Mouse (Mus musculus): Measurements from ENCODE around the gene U2af1. TPM values are rescaled to one million over a fixed set of nuclear protein-coding genes. Genes with fewer than 3 reads are reported as not detected.
"Not testable (repeated sequence)": the region's sequence is repeated elsewhere in the genome, so short reads cannot be mapped to it uniquely, and the experiment has no call there.

Gene U2af1
- polyA plus RNA-seq, 1 experiment from 2014 or later, result 283 TPM

DNA sequence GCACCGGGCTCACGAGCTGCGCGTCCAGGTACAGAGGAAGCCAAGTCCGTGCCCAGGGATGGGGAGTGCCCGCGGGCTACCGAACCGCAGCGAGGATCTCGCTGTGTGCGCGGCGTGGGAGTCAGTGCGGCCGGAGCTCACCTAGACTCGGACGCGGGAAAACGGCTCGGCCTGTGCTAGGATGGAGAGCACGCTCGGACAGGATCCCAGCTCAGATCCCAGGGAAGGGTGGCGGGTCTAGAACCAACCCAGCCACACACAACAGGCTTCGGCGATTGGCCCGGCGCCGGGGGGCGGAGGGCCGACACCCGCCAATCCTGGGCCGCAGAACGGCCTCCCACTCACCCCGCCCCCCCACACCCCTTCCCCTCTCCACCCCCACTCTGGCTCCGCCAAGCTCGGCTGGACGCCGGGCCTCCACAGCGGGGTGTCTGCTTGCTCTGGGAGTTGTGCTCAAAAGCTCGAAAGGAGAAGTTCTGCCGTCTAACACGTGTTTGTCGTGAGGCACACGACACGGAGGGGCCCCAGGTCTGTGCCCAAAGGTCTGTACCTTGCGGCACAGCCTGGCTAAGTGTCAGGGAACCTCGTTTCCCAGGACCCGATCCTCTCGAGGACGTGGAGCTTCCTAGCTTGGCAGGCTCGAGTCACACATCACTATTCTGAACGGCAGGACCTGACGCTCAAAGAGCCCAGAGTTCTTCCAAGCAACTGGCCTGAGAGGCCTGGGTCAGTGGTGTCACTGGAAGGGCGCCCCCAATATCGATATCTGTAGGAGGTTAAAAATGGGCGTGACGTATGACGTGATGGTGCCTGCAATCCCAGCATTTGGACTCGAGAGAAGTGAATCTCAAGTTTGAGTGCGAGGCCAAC lies 21.5 kb downstream of the U2af1 start, which contains the start of gene Cbs:
TSS of gene Cbs (minus strand) at position 297 of the 870 bp plus-strand sequence.
- H3K27ac ChIP-seq, result peak within 1 kb of the TSS; percentile 24
- peaks cover 24% of the 10 kb centered on the region for H3K4me1 ChIP-seq
- H3K9me3 ChIP-seq, result no peaks in the 10 kb centered on the region
- peak within 1 kb of the TSS; percentile 50 for H3K9ac ChIP-seq
- ATAC-seq (ENCODE audit: insufficient number of reproducible peaks, low FRiP score, low TSS enrichment, low read depth), result peak; percentile 92
- no peaks in the 10 kb centered on the region for H3K36me3 ChIP-seq
- peaks cover 21% of the 10 kb centered on the region for H3K27me3 ChIP-seq
- peak within 1 kb of the TSS; percentile 54 for H3K4me3 ChIP-seq
- peak within 1 kb of the TSS; percentile 100 for H3K4me2 ChIP-seq
- 2% methylated on average over 61 of the region's 61 CpGs for WGBS

- H3K4me2 ChIP-seq, result peak overlapping the region; percentile 100
- H3K27me3 ChIP-seq, result peaks cover 21% of the 10 kb centered on the region
- peaks cover 24% of the 10 kb centered on the region for H3K4me1 ChIP-seq
- ATAC-seq (ENCODE audit: insufficient number of reproducible peaks, low FRiP score, low TSS enrichment, low read depth), result no peak; the same call in 1 of the 2 replicates
- H3K9ac ChIP-seq, result peak overlapping the region; percentile 50
- H3K4me3 ChIP-seq, result peak overlapping the region; percentile 54
- H3K9me3 ChIP-seq, result no peaks in the 10 kb centered on the region
- 5% methylated on average over 45 of the region's 45 CpGs for WGBS
- no peaks in the 10 kb centered on the region for H3K36me3 ChIP-seq
- no peak overlapping the region for H3K27ac ChIP-seq
These were observed 22.3 kb downstream of the U2af1 start for GRCm38 (mm10) chr17:31636277-31636941.

- Histone ChIP-seq H3K36me3 (no peaks in the 10 kb centered on the region), H3K4me3 (peak overlapping the region; percentile 54; the same call in 1 of the 2 replicates), H3K27ac (no peak overlapping the region), H3K4me1 (peaks cover 24% of the 10 kb centered on the region), H3K27me3 (peaks cover 21% of the 10 kb centered on the region), H3K9me3 (no peaks in the 10 kb centered on the region), H3K4me2 (peak overlapping the region; percentile 100; the same call in 1 of the 2 replicates), H3K9ac (no peak overlapping the region)
- no peak for ATAC-seq (ENCODE audit: insufficient number of reproducible peaks, low FRiP score, low TSS enrichment, low read depth)
- 53% methylated on average over 11 of the region's 11 CpGs for WGBS
These were observed 22.9 kb downstream of the U2af1 start for GRCm38 (mm10) chr17:31635781-31636180.

GRCm38 (mm10) chr17:31634896-31635295 lies 23.8 kb downstream of the U2af1 start:
- Histone ChIP-seq H3K9ac (no peak overlapping the region), H3K4me1 (peaks cover 24% of the 10 kb centered on the region), H3K4me3 (no peak overlapping the region), H3K27ac (no peak overlapping the region), H3K27me3 (peaks cover 21% of the 10 kb centered on the region), H3K4me2 (no peak overlapping the region), H3K9me3 (no peaks in the 10 kb centered on the region), H3K36me3 (no peaks in the 10 kb centered on the region)
- 82% methylated on average over 5 of the region's 5 CpGs for WGBS
- no peak for ATAC-seq (ENCODE audit: insufficient number of reproducible peaks, low FRiP score, low TSS enrichment, low read depth)

DNA sequence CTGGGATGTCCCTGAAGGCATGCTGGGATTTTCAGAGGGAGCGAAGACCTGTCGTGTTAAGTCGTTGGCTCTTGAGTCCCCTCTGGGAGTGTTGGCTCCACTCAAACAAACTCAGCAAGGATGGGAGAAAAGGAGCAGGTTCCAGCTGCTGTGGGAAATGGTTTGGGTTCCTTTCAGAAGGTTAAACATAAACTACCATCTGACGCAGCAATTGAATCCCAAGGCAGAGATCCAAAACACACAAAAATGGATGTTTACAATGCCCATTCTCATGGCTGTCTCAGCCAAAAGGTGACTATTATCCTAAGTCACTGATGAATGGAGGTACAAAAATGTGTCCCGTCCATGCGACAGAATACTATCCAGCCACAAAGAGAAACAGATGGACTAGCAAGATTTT lies 25.7 kb downstream of the U2af1 start:
- Histone ChIP-seq H3K4me1 (peaks cover 22% of the 10 kb centered on the region), H3K27ac (no peak overlapping the region), H3K4me2 (no peak overlapping the region), H3K9me3 (no peaks in the 10 kb centered on the region), H3K4me3 (no peak overlapping the region), H3K27me3 (peaks cover 21% of the 10 kb centered on the region), H3K36me3 (no peaks in the 10 kb centered on the region), H3K9ac (no peak overlapping the region)
- no peak for ATAC-seq (ENCODE audit: insufficient number of reproducible peaks, low FRiP score, low TSS enrichment, low read depth)
- 89% methylated on average over 6 of the region's 6 CpGs for WGBS

- Histone ChIP-seq H3K9ac (no peak overlapping the region), H3K27ac (no peak overlapping the region), H3K27me3 (peaks cover 15% of the 10 kb centered on the region), H3K36me3 (no peaks in the 10 kb centered on the region), H3K9me3 (no peaks in the 10 kb centered on the region), H3K4me2 (no peak overlapping the region), H3K4me3 (no peak overlapping the region), H3K4me1 (peaks cover 5% of the 10 kb centered on the region)
- no peak for ATAC-seq (ENCODE audit: insufficient number of reproducible peaks, low FRiP score, low TSS enrichment, low read depth)
- WGBS, result 76% methylated on average over 10 of the region's 10 CpGs
These were observed 27.5 kb downstream of the U2af1 start for GRCm38 (mm10) chr17:31631081-31631800.

- no peaks in the 10 kb centered on the region for H3K9me3 ChIP-seq
These were observed 30.7 kb downstream of the U2af1 start for GRCm38 (mm10) chr17:31627961-31628360.

GRCm38 (mm10) chr17:31623101-31623500 lies 35.6 kb downstream of the U2af1 start:
- H3K4me3 ChIP-seq, result no peak overlapping the region
- no peaks in the 10 kb centered on the region for H3K4me1 ChIP-seq
- H3K27me3 ChIP-seq, result no peaks in the 10 kb centered on the region
- WGBS, result 64% methylated on average over 4 of the region's 4 CpGs
- H3K9ac ChIP-seq, result no peak overlapping the region
- no peak overlapping the region for H3K4me2 ChIP-seq
- no peak overlapping the region for H3K27ac ChIP-seq
- no peaks in the 10 kb centered on the region for H3K9me3 ChIP-seq
- no peak for ATAC-seq (ENCODE audit: insufficient number of reproducible peaks, low FRiP score, low TSS enrichment, low read depth)
- H3K36me3 ChIP-seq, result no peaks in the 10 kb centered on the region

More at GRCm38 (mm10) chr17:31627961-31628360, 30.7 kb downstream of the U2af1 start:
- H3K27me3 ChIP-seq, result no peaks in the 10 kb centered on the region
- no peak overlapping the region for H3K27ac ChIP-seq
- no peak overlapping the region for H3K4me2 ChIP-seq
- H3K36me3 ChIP-seq, result no peaks in the 10 kb centered on the region
- no peak overlapping the region for H3K4me3 ChIP-seq
- no peak overlapping the region for H3K9ac ChIP-seq
- ATAC-seq (ENCODE audit: insufficient number of reproducible peaks, low FRiP score, low TSS enrichment, low read depth), result no peak
- 85% methylated on average over 2 of the region's 2 CpGs for WGBS
- no peaks in the 10 kb centered on the region for H3K4me1 ChIP-seq

DNA sequence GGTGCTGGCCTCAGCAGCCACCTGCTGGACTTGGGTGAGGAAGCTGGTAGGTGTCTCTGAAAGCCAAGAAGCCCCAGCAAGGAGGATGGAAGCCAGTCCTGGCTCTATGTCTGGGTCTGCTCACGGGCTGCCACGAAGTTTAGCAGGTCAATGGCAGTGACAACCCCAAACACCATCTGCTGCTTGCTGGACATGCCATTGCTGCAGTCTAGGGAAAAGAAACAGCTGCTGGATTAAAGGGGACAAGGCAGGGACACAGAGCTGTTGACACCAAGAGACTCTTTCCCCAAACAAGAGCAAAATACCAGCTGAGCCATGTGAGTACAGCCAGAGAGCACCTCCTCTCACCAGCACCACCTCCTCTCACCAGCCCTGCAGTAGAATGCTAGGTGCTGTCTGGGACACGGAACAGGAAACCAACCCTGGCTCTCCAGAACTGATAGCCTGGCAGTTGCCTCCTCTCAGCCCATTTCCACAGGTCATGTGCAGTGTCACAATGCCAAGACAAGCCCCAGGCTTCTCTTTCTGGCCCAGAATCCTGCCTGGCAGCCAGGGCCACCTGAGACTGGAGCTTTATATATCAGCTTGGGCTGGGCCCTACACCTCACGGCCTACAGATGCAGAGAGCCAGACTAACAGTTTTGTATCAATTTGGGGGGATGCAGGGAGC lies 45.5 kb downstream of the U2af1 start:
- H3K27ac ChIP-seq, result no peak overlapping the region; the same call in 1 of the 2 replicates
- no peaks in the 10 kb centered on the region for H3K36me3 ChIP-seq
- H3K4me1 ChIP-seq, result no peaks in the 10 kb centered on the region
- no peak for ATAC-seq (ENCODE audit: insufficient number of reproducible peaks, low FRiP score, low TSS enrichment, low read depth)
- no peaks in the 10 kb centered on the region for H3K27me3 ChIP-seq
- H3K9me3 ChIP-seq, result no peaks in the 10 kb centered on the region
- WGBS, result 80% methylated on average over 4 of the region's 4 CpGs
- H3K4me3 ChIP-seq, result no peak overlapping the region
- no peak overlapping the region for H3K4me2 ChIP-seq
- H3K9ac ChIP-seq, result no peak overlapping the region

DNA sequence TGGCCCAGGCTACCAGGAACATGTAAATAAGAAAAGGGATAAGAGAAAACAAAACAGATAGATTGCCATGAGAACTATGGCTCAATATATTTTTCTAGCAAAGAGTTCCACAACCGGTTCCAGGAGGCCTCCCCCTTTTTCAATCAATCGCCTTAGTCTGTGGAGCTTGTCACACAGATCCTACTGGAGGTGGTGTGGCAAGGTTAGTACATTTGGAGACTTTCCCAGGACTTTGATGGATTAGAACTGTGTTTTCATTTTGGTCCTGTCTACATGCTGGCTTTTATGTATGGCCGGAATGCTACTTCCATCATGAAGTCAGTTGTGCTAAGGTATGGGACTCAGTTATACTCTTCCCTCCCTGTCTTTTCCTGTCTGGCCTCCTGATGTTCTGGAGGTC lies 48.8 kb downstream of the U2af1 start:
- Histone ChIP-seq H3K9ac (no peak overlapping the region), H3K9me3 (no peaks in the 10 kb centered on the region), H3K4me2 (no peak overlapping the region), H3K27ac (no peak overlapping the region), H3K4me1 (no peaks in the 10 kb centered on the region), H3K36me3 (peaks cover 20% of the 10 kb centered on the region), H3K27me3 (no peaks in the 10 kb centered on the region), H3K4me3 (no peak overlapping the region)
- WGBS, result 88% methylated on average over 3 of the region's 3 CpGs
- ATAC-seq (ENCODE audit: insufficient number of reproducible peaks, low FRiP score, low TSS enrichment, low read depth), result no peak

- WGBS, result 96% methylated on average over 3 of the region's 3 CpGs
These were observed 49.5 kb downstream of the U2af1 start for GRCm38 (mm10) chr17:31609173-31609572.

More at GRCm38 (mm10) chr17:31609173-31609572, 49.5 kb downstream of the U2af1 start:
- ATAC-seq (ENCODE audit: insufficient number of reproducible peaks, low FRiP score, low TSS enrichment, low read depth); H3K4me2 ChIP-seq; H3K27me3 ChIP-seq; H3K9me3 ChIP-seq; H3K27ac ChIP-seq; H3K4me1 ChIP-seq; H3K4me3 ChIP-seq; H3K9ac ChIP-seq: not testable (repeated sequence)
- H3K36me3 ChIP-seq, result peaks cover 26% of the 10 kb centered on the region
